Mouse (Mus musculus): ENCODE measurements around the gene Mark1. TPM values are rescaled to one million over a fixed set of nuclear protein-coding genes. Genes with fewer than 3 reads are reported as not detected.

Gene Mark1
- polyA plus RNA-seq, 1 experiment from 2014 or later: 8.4 TPM

GRCm38 (mm10) chr1:184851741-184852618 is 147.4 kb downstream of the Mark1 start:
- no peaks in the 10 kb centered on the region for H3K27me3 ChIP-seq
- peak; percentile 75 for ATAC-seq
- in situ Hi-C loops (cut with MboI; ENCODE audit: low pct_unique_long_range_greater_than_20kb): loop anchor here (5.0 kb wide), 2 partner anchors 40 to 340 kb away; no protein-coding TSS in a partner anchor
- ChIA-PET CTCF (interaction anchor here (1.2 to 3.2 kb wide), 8 partner anchors 11 to 65 kb away, joined by 3 to 21 read pairs (median 5); no protein-coding TSS in a partner anchor), POLR2A (no interaction called here)
- no peak for DNase-seq (ENCODE audit: low read depth, low spot score)
- TF ChIP-seq CTCF (IDR thresholded peaks at IDR 0.05): no peak

GRCm38 (mm10) chr1:184851166-184851565 is 148.2 kb downstream of the Mark1 start:
- ATAC-seq: no peak
- H3K27me3 ChIP-seq: no peaks in the 10 kb centered on the region
- DNase-seq (ENCODE audit: low read depth, low spot score): no peak
- in situ Hi-C loops (cut with MboI; ENCODE audit: low pct_unique_long_range_greater_than_20kb): loop anchor here (5.0 kb wide), 2 partner anchors 41 to 341 kb away; no protein-coding TSS in a partner anchor
- ChIA-PET POLR2A (no interaction called here), CTCF (interaction anchor here (1.3 to 3.2 kb wide), 3 partner anchors 24 to 66 kb away, joined by 3 to 21 read pairs (median 7); no protein-coding TSS in a partner anchor)
- no peak for TF ChIP-seq CTCF (IDR thresholded peaks at IDR 0.05)

- ATAC-seq (no peak), DNase-seq (ENCODE audit: low read depth, low spot score) (no peak)
- no peak for TF ChIP-seq CTCF (IDR thresholded peaks at IDR 0.05)
- in situ Hi-C loops (cut with MboI; ENCODE audit: low pct_unique_long_range_greater_than_20kb): no loop called here
- POLR2A ChIA-PET: interaction anchor here (0.7 kb wide), 1 partner anchor 22 kb away, joined by 3 read pairs; no protein-coding TSS in a partner anchor
- CTCF ChIA-PET: interaction anchor here (4.5 kb wide), 1 partner anchor 22 kb away, joined by 28 read pairs; no protein-coding TSS in a partner anchor
- no peaks in the 10 kb centered on the region for H3K27me3 ChIP-seq
These were observed 152.4 kb downstream of the Mark1 start for GRCm38 (mm10) chr1:184846973-184847372.

Other genes starting within 250 kb of the Mark1 start
- gene Marc1, start 188.3 kb downstream of the Mark1 start, polyA plus RNA-seq (2021): not detected
- 251 TPM for gene Marc2, start 153.1 kb downstream of the Mark1 start, polyA plus RNA-seq (2021)
- 0.17 TPM for gene C130074G19Rik, start 116.4 kb downstream of the Mark1 start, polyA plus RNA-seq (2021)
- 35.2 TPM for gene Rab3gap2, start 204.5 kb upstream of the Mark1 start, polyA plus RNA-seq (2021)

All from Patski (cell line).